ENCODE assay signal across 19 mouse cellular contexts in the genomic region with DNA sequence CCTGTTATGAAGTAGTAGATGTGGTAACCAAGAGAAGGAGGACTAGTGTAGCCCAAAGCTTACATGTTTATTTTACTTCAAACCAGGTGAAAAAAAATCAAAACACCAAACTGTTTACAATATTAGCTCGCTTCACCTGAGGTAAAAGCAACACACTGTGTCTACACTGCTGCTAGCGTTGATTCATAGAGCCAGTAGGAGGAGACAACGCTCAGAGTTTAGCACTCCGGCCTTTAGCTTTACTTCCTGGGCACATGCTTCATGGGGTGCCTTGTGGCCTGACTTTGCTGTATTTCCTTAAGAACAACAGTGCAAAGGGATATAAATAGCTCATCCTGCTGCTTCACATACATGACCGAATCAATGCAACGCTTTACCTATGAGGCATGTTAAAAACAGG.
A peak's percentile ranks its signal among the peaks of the same experiment; 100 is the strongest.
DNase-seq lines count a peak whose midpoint lies in the region; ATAC-seq and TF ChIP-seq lines count a peak whose summit lies in the region.
"Had no signal": no experiment of that assay in that cellular context is flagged by ENCODE, and none has a peak within 500 bp of the region (broad histone marks: within the 10 kb centered on the region; RNA-seq: fewer than 3 reads in every experiment).

No protein-coding gene starts in this region.

- no peaks in the 10 kb centered on the region for H3K9me3 ChIP-seq in forebrain, postnatal 0 days (ENCODE audit: low read length)
- H3K9me3 ChIP-seq in forebrain, embryonic 15.5 days, result no peaks in the 10 kb centered on the region
- no peaks in the 10 kb centered on the region for H3K9me3 ChIP-seq in kidney, postnatal 0 days (replicated peaks; ENCODE audit: low read length)
- no peaks in the 10 kb centered on the region for H3K9me3 ChIP-seq in lung, postnatal 0 days (ENCODE audit: low read length)
- no peaks in the 10 kb centered on the region for H3K9me3 ChIP-seq in stomach, postnatal 0 days (ENCODE audit: control insufficient read depth, low read length)
- H3K9me3 ChIP-seq: heart, embryonic 15.5 days; hindbrain, embryonic 15.5 days; liver, embryonic 13.5 days; midbrain, embryonic 12.5 days had no signal

- WGBS in forebrain, postnatal 0 days, result 83% methylated on average over 6 of the region's 6 CpGs
- 91% methylated on average over 6 of the region's 6 CpGs for WGBS in forebrain, embryonic 15.5 days
- 83% methylated on average over 6 of the region's 6 CpGs for WGBS in kidney, postnatal 0 days
- WGBS in lung, postnatal 0 days, result 78% methylated on average over 6 of the region's 6 CpGs
- WGBS in stomach, postnatal 0 days, result 76% methylated on average over 6 of the region's 6 CpGs

- ATAC-seq in forebrain, postnatal 0 days, result no peak
- no peak for ATAC-seq in forebrain, embryonic 15.5 days (replicated peaks)
- ATAC-seq in kidney, postnatal 0 days (replicated peaks; ENCODE audit: low FRiP score, low read depth), result no peak
- no peak for ATAC-seq in lung, postnatal 0 days
- ATAC-seq in stomach, postnatal 0 days (ENCODE audit: low FRiP score, low TSS enrichment), result no peak
- ATAC-seq in monocyte, adult 5-6 weeks (replicated peaks; ENCODE audit: insufficient number of reproducible peaks, low FRiP score, low TSS enrichment, poor library complexity, severe bottlenecking), result no peak

- DNase-seq in forebrain, postnatal 0 days, result no peak
- DNase-seq in kidney, postnatal 0 days (ENCODE audit: low spot score), result peak; percentile 31
- no peak for DNase-seq in kidney, postnatal 14 days
- peak; percentile 37 for DNase-seq in lung, postnatal 0 days (ENCODE audit: low spot score)
- DNase-seq in lung, postnatal 10 days, result no peak
- no peak for DNase-seq in stomach, postnatal 0 days (ENCODE audit: low spot score)
- DNase-seq: adrenal gland, postnatal 14 days; cerebellum, adult 9-10 months; gastrocnemius, postnatal 36 days; kidney, adult 8-10 months; layer of hippocampus, adult 9-11 months; liver, embryonic 13.5 days; lung, postnatal 4 days; thymus, postnatal 36 days had no signal

- H3K27ac ChIP-seq in forebrain, postnatal 0 days (ENCODE audit: low read depth, low read length), result no peak overlapping the region
- no peak overlapping the region for H3K27ac ChIP-seq in forebrain, embryonic 15.5 days (replicated peaks)
- H3K27ac ChIP-seq in kidney, postnatal 0 days, result no peak overlapping the region
- H3K27ac ChIP-seq in lung, postnatal 0 days (ENCODE audit: low read length), result no peak overlapping the region
- H3K27ac ChIP-seq in stomach, postnatal 0 days (replicated peaks), result no peak overlapping the region
- H3K27ac ChIP-seq: heart, embryonic 15.5 days; hindbrain, embryonic 15.5 days; liver, embryonic 13.5 days; midbrain, embryonic 12.5 days had no signal

- peak; percentile 12; the same call in 1 of the 2 replicates for TF ChIP-seq CTCF in forebrain, postnatal 0 days (IDR thresholded peaks at IDR 0.05; ENCODE audit: low read depth)
- TF ChIP-seq CTCF in kidney, postnatal 0 days (IDR thresholded peaks at IDR 0.05; ENCODE audit: low read depth), result peak; percentile 61
- peak; percentile 56 for TF ChIP-seq CTCF in lung, postnatal 0 days (IDR thresholded peaks at IDR 0.05)
- peak; percentile 65 for TF ChIP-seq CTCF in stomach, postnatal 0 days (IDR thresholded peaks at IDR 0.05; ENCODE audit: low read depth)

- H3K4me1 ChIP-seq in forebrain, postnatal 0 days (ENCODE audit: insufficient read depth), result no peaks in the 10 kb centered on the region
- H3K4me1 ChIP-seq in forebrain, embryonic 15.5 days, result no peaks in the 10 kb centered on the region
- no peaks in the 10 kb centered on the region for H3K4me1 ChIP-seq in kidney, postnatal 0 days (replicated peaks; ENCODE audit: insufficient read depth, low read length)
- no peaks in the 10 kb centered on the region for H3K4me1 ChIP-seq in lung, postnatal 0 days (ENCODE audit: insufficient read depth, low read depth, low read length)
- no peaks in the 10 kb centered on the region for H3K4me1 ChIP-seq in stomach, postnatal 0 days (replicated peaks; ENCODE audit: control insufficient read depth, insufficient read depth)
- H3K4me1 ChIP-seq: hindbrain, embryonic 15.5 days; liver, embryonic 13.5 days; midbrain, embryonic 12.5 days had no signal

- H3K4me2 ChIP-seq in forebrain, postnatal 0 days (ENCODE audit: low read depth), result no peak overlapping the region
- no peak overlapping the region for H3K4me2 ChIP-seq in forebrain, embryonic 15.5 days (replicated peaks)
- no peak overlapping the region for H3K4me2 ChIP-seq in kidney, postnatal 0 days (ENCODE audit: low read length)
- no peak overlapping the region for H3K4me2 ChIP-seq in lung, postnatal 0 days (replicated peaks; ENCODE audit: low read depth, low read length)
- no peak overlapping the region for H3K4me2 ChIP-seq in stomach, postnatal 0 days (replicated peaks; ENCODE audit: low read depth)
- H3K4me2 ChIP-seq: heart, embryonic 15.5 days; hindbrain, embryonic 15.5 days; liver, embryonic 13.5 days; midbrain, embryonic 12.5 days had no signal

- H3K27me3 ChIP-seq in forebrain, postnatal 0 days (ENCODE audit: insufficient read depth, low read length), result no peaks in the 10 kb centered on the region
- H3K27me3 ChIP-seq in forebrain, embryonic 15.5 days, result no peaks in the 10 kb centered on the region
- H3K27me3 ChIP-seq in kidney, postnatal 0 days (ENCODE audit: insufficient read depth, low read length), result no peaks in the 10 kb centered on the region
- no peaks in the 10 kb centered on the region for H3K27me3 ChIP-seq in lung, postnatal 0 days (replicated peaks; ENCODE audit: insufficient read depth, low read length)
- no peaks in the 10 kb centered on the region for H3K27me3 ChIP-seq in stomach, postnatal 0 days (ENCODE audit: control insufficient read depth, insufficient read depth, low read length)
- H3K27me3 ChIP-seq: heart, embryonic 15.5 days; hindbrain, embryonic 15.5 days; liver, embryonic 13.5 days; midbrain, embryonic 12.5 days had no signal

- no peak overlapping the region for H3K4me3 ChIP-seq in forebrain, postnatal 0 days (ENCODE audit: low read depth, low read length)
- H3K4me3 ChIP-seq in forebrain, embryonic 15.5 days, result no peak overlapping the region
- H3K4me3 ChIP-seq in kidney, postnatal 0 days (replicated peaks; ENCODE audit: low read depth, low read length), result no peak overlapping the region
- no peak overlapping the region for H3K4me3 ChIP-seq in lung, postnatal 0 days (ENCODE audit: low read depth, low read length)
- no peak overlapping the region for H3K4me3 ChIP-seq in stomach, postnatal 0 days (ENCODE audit: low read depth, low read length)
- H3K4me3 ChIP-seq: heart, embryonic 15.5 days; hindbrain, embryonic 15.5 days; liver, embryonic 13.5 days; midbrain, embryonic 12.5 days had no signal

- H3K36me3 ChIP-seq in forebrain, postnatal 0 days (ENCODE audit: insufficient read depth), result no peaks in the 10 kb centered on the region
- no peaks in the 10 kb centered on the region for H3K36me3 ChIP-seq in forebrain, embryonic 15.5 days
- H3K36me3 ChIP-seq in kidney, postnatal 0 days (ENCODE audit: insufficient read depth, low read length), result no peaks in the 10 kb centered on the region
- H3K36me3 ChIP-seq in lung, postnatal 0 days (ENCODE audit: insufficient read depth, low read length), result no peaks in the 10 kb centered on the region
- H3K36me3 ChIP-seq in stomach, postnatal 0 days (ENCODE audit: control insufficient read depth, insufficient read depth, low read length), result no peaks in the 10 kb centered on the region
- H3K36me3 ChIP-seq: heart, embryonic 15.5 days; hindbrain, embryonic 15.5 days; liver, embryonic 13.5 days; midbrain, embryonic 12.5 days had no signal

- no peak overlapping the region for H3K9ac ChIP-seq in forebrain, postnatal 0 days
- no peak overlapping the region for H3K9ac ChIP-seq in forebrain, embryonic 15.5 days (replicated peaks)
- H3K9ac ChIP-seq in kidney, postnatal 0 days (ENCODE audit: low read depth, low read length), result no peak overlapping the region
- no peak overlapping the region for H3K9ac ChIP-seq in lung, postnatal 0 days (replicated peaks; ENCODE audit: low read depth)
- no peak overlapping the region for H3K9ac ChIP-seq in stomach, postnatal 0 days (ENCODE audit: low read length)
- H3K9ac ChIP-seq: heart, embryonic 15.5 days; hindbrain, embryonic 15.5 days; liver, embryonic 13.5 days; midbrain, embryonic 12.5 days had no signal

- TF ChIP-seq EP300 in lung, postnatal 0 days (IDR thresholded peaks at IDR 0.05), result no peak
- TF ChIP-seq EP300 in stomach, postnatal 0 days (optimal IDR thresholded peaks at IDR 0.05), result no peak

Comparison
In these comparisons a context has a peak if more than half of its experiments do, and no peak if none do; other contexts are left out.
1. DNase-seq: peak in kidney, postnatal 0 days (single experiment) and lung, postnatal 0 days (single experiment); none in forebrain, postnatal 0 days (single experiment), kidney, postnatal 14 days (single experiment), lung, postnatal 10 days (single experiment) and stomach, postnatal 0 days (single experiment).
2. CTCF ChIP-seq: peak in every context shown above with its lines; median percentile 65 in stomach, postnatal 0 days; 61 in kidney, postnatal 0 days; 56 in lung, postnatal 0 days; 12 in forebrain, postnatal 0 days.